Mouse (Mus musculus) heart, embryonic 10.5 days (tissue): ENCODE measurements around the gene Nup88. TPM values are rescaled to one million over a fixed set of nuclear protein-coding genes. Genes with fewer than 3 reads are reported as not detected.

Source experiments
- polyA plus RNA-seq: library from polyadenylated mRNA; unstranded; fragments of >200 nt; fragmentation: Nextera tagmentation; extraction: Ambion mirVana; gene quantifications from 2 replicates; pipeline ENCODE4 v1.2.1, GENCODE M21; 2016

Nup88 gene
- polyA plus RNA-seq, 1 experiment from 2014 or later: 139 TPM

Other genes starting within 250 kb of the Nup88 start
- 7.6 and 8.9 TPM in 2 replicates for gene Zfp3, start 205.8 kb downstream of the Nup88 start, polyA plus RNA-seq
- not detected in 2 replicates for gene Scimp, start 157.4 kb downstream of the Nup88 start, polyA plus RNA-seq
- 29.4 and 29.7 TPM in 2 replicates for gene Rabep1, start 125.2 kb downstream of the Nup88 start, polyA plus RNA-seq
- 61.4 and 63.6 TPM in 2 replicates for gene Rpain, start 240 bp upstream of the Nup88 start, polyA plus RNA-seq
- 359 and 388 TPM in 2 replicates for gene C1qbp, start 13.1 kb upstream of the Nup88 start, polyA plus RNA-seq
- 21.0 and 23.3 TPM in 2 replicates for gene Dhx33, start 34.5 kb upstream of the Nup88 start, polyA plus RNA-seq
- gene Mis12, start 49.6 kb upstream of the Nup88 start, polyA plus RNA-seq: 32.9 and 45.5 TPM in 2 replicates
- 35.1 and 41.1 TPM in 2 replicates for gene Derl2, start 49.9 kb upstream of the Nup88 start, polyA plus RNA-seq
- 30.8 and 73.4 TPM in 2 replicates for gene 6330403K07Rik, start 63.5 kb upstream of the Nup88 start, polyA plus RNA-seq
- gene Nlrp1a, start 174.7 kb upstream of the Nup88 start, polyA plus RNA-seq: 0.05 TPM in 1 of 2 replicates, not detected in the other